Mouse (Mus musculus) stomach, embryonic 14.5 days (tissue): ENCODE data around the gene Wnt5b. TPM values are rescaled to one million over a fixed set of nuclear protein-coding genes. Genes with fewer than 3 reads are reported as not detected.

ENCODE experiments used
- ATAC-seq: fragments of 200-750 bp; cut with Nextera tagmentation; 2 replicates; pipeline ENCODE4 v1.8.0; 2017; ENCODE audit warnings: low read depth, moderate TSS enrichment; ENCODE audit not compliant: insufficient number of reproducible peaks, insufficient read depth, low FRiP score
- H3K27ac ChIP-seq: fragments of 300-500 bp; sonication (generic); 2 replicates; pipeline ENCODE4 v1.5.1; 2014; ENCODE audit warnings: mild to moderate bottlenecking, low read length, moderate library complexity, mixed read lengths
- H3K27me3 ChIP-seq: fragments of 300-500 bp; sonication (generic); 2 replicates; pipeline ENCODE4 v1.6.1; 2014; ENCODE audit warnings: low read length, control low read depth, mixed read lengths; ENCODE audit not compliant: control insufficient read depth, insufficient read depth
- H3K36me3 ChIP-seq: fragments of 300-500 bp; sonication (generic); 2 replicates; pipeline ENCODE4 v1.6.1; 2014; ENCODE audit warnings: mild to moderate bottlenecking, control low read depth, low read length, moderate library complexity, mixed read lengths; ENCODE audit not compliant: control insufficient read depth, insufficient read depth
- H3K4me1 ChIP-seq: fragments of 300-500 bp; sonication (generic); 2 replicates; pipeline ENCODE4 v1.6.1; 2014; ENCODE audit warnings: low read length, control low read depth, mixed read lengths; ENCODE audit not compliant: control insufficient read depth, insufficient read depth
- H3K4me2 ChIP-seq: fragments of 300-500 bp; sonication (generic); replicated peaks from 2 replicates; pipeline ENCODE4 v1.6.1; 2014; ENCODE audit warnings: low read depth, low read length, control low read depth
- H3K4me3 ChIP-seq: fragments of 300-500 bp; sonication (generic); 2 replicates; pipeline ENCODE4 v1.5.1; 2014; ENCODE audit warnings: low read depth, low read length, control low read depth
- H3K9ac ChIP-seq: fragments of 300-500 bp; sonication (generic); replicated peaks from 2 replicates; pipeline ENCODE4 v1.6.1; 2014; ENCODE audit warnings: low read depth, mild to moderate bottlenecking, control low read depth, low read length, moderate library complexity, mixed read lengths
- H3K9me3 ChIP-seq: fragments of 300-500 bp; sonication (generic); 2 replicates; pipeline ENCODE4 v1.6.1; 2016; ENCODE audit warnings: low read depth, low read length, control low read depth; ENCODE audit not compliant: control insufficient read depth
- WGBS: fragments of 180-500 bp; shearing (Covaris S2); extraction: QIAGEN DNeasy Blood & Tissue Kit; methylation state at CpG from one replicate; pipeline ENCODE4 v1.1.7; 2014; 5-methylcytosine and 5-hydroxymethylcytosine counted together
- polyA plus RNA-seq: library from polyadenylated mRNA; unstranded; fragments of >200 nt; fragmentation: Nextera tagmentation; extraction: Ambion mirVana; gene quantifications from 2 replicates; pipeline ENCODE4 v1.2.1, GENCODE M21; 2014

The Wnt5b gene
- polyA plus RNA-seq, 1 experiment from 2014 or later: 11.6 TPM

GRCm38 (mm10) chr6:119544518-119544864 lies 344 bp upstream of the Wnt5b start:
- 2% methylated on average over 14 of the region's 14 CpGs for WGBS
- no peaks in the 10 kb centered on the region for H3K27me3 ChIP-seq

GRCm38 (mm10) chr6:119543456-119543802 lies 718 bp downstream of the Wnt5b start:
- Histone ChIP-seq H3K27me3 (no peaks in the 10 kb centered on the region), H3K27ac (no peak overlapping the region), H3K4me2 (peak overlapping the region; percentile 87), H3K9me3 (no peaks in the 10 kb centered on the region), H3K4me1 (no peaks in the 10 kb centered on the region), H3K4me3 (peak overlapping the region; percentile 79), H3K36me3 (no peaks in the 10 kb centered on the region), H3K9ac (peak overlapping the region; percentile 61)
- 1% methylated on average over 29 of the region's 30 CpGs for WGBS
- ATAC-seq: no peak

More at GRCm38 (mm10) chr6:119544518-119544864, 344 bp upstream of the Wnt5b start:
- peak overlapping the region; percentile 61; the same call in 1 of the 2 replicates for H3K9ac ChIP-seq
- H3K9me3 ChIP-seq: no peaks in the 10 kb centered on the region
- H3K4me2 ChIP-seq: peak overlapping the region; percentile 87
- H3K4me1 ChIP-seq: no peaks in the 10 kb centered on the region
- H3K27ac ChIP-seq: no peak overlapping the region
- no peaks in the 10 kb centered on the region for H3K36me3 ChIP-seq
- peak; percentile 30; the same call in 1 of the 2 replicates for ATAC-seq
- H3K4me3 ChIP-seq: peak overlapping the region; percentile 79

GRCm38 (mm10) chr6:119535867-119536266 lies 8.3 kb downstream of the Wnt5b start:
- peaks cover 5% of the 10 kb centered on the region; the same call in 1 of the 2 replicates for H3K4me1 ChIP-seq
- ATAC-seq: no peak
- no peak overlapping the region for H3K4me2 ChIP-seq
- no peak overlapping the region for H3K4me3 ChIP-seq
- H3K27ac ChIP-seq: peak overlapping the region; percentile 23; the same call in 1 of the 2 replicates
- no peaks in the 10 kb centered on the region for H3K36me3 ChIP-seq
- no peak overlapping the region for H3K9ac ChIP-seq
- no peaks in the 10 kb centered on the region for H3K27me3 ChIP-seq
- WGBS: 66% methylated on average over 12 of the region's 12 CpGs
- no peaks in the 10 kb centered on the region for H3K9me3 ChIP-seq

- 66% methylated on average over 9 of the region's 9 CpGs for WGBS
- Histone ChIP-seq H3K9ac (no peak overlapping the region), H3K4me3 (no peak overlapping the region), H3K9me3 (no peaks in the 10 kb centered on the region), H3K27me3 (no peaks in the 10 kb centered on the region), H3K4me1 (peaks cover 5% of the 10 kb centered on the region; the same call in 1 of the 2 replicates), H3K4me2 (no peak overlapping the region), H3K36me3 (no peaks in the 10 kb centered on the region), H3K27ac (no peak overlapping the region)
- ATAC-seq: no peak
These were observed 10.9 kb downstream of the Wnt5b start for GRCm38 (mm10) chr6:119533170-119533709.

- Histone ChIP-seq H3K27me3 (no peaks in the 10 kb centered on the region), H3K27ac (no peak overlapping the region), H3K4me2 (no peak overlapping the region), H3K36me3 (no peaks in the 10 kb centered on the region), H3K9ac (no peak overlapping the region), H3K4me1 (no peaks in the 10 kb centered on the region), H3K9me3 (no peaks in the 10 kb centered on the region), H3K4me3 (no peak overlapping the region)
- WGBS: 90% methylated on average over 3 of the region's 3 CpGs
- ATAC-seq: no peak
These were observed 14.5 kb downstream of the Wnt5b start for GRCm38 (mm10) chr6:119529659-119530058.

- no peak overlapping the region for H3K9ac ChIP-seq
- H3K4me1 ChIP-seq: 0 out of 2 replicates have a peak, but pooled peaks cover 5% of the 10 kb centered on the region
- H3K27ac ChIP-seq: no peak overlapping the region
- no peak overlapping the region for H3K4me2 ChIP-seq
- no peaks in the 10 kb centered on the region for H3K27me3 ChIP-seq
- no peaks in the 10 kb centered on the region for H3K36me3 ChIP-seq
- 67% methylated on average over 5 of the region's 5 CpGs for WGBS
- ATAC-seq: no peak
- no peaks in the 10 kb centered on the region for H3K9me3 ChIP-seq
- H3K4me3 ChIP-seq: no peak overlapping the region
These were observed 17.6 kb downstream of the Wnt5b start for GRCm38 (mm10) chr6:119526498-119526897.

GRCm38 (mm10) chr6:119521931-119522391 lies 22.2 kb downstream of the Wnt5b start:
- ATAC-seq: no peak
- WGBS: 55% methylated on average over 3 of the region's 3 CpGs

GRCm38 (mm10) chr6:119521482-119521900 lies 22.7 kb downstream of the Wnt5b start:
- no peak overlapping the region for H3K4me3 ChIP-seq
- 89% methylated on average over 3 of the region's 3 CpGs for WGBS
- no peak overlapping the region for H3K27ac ChIP-seq
- no peaks in the 10 kb centered on the region for H3K36me3 ChIP-seq
- H3K4me2 ChIP-seq: no peak overlapping the region
- no peak for ATAC-seq
- no peaks in the 10 kb centered on the region for H3K27me3 ChIP-seq
- no peak overlapping the region for H3K9ac ChIP-seq
- H3K4me1 ChIP-seq: 0 out of 2 replicates have a peak, but pooled peaks cover 5% of the 10 kb centered on the region
- no peaks in the 10 kb centered on the region for H3K9me3 ChIP-seq

More at GRCm38 (mm10) chr6:119521931-119522391, 22.2 kb downstream of the Wnt5b start:
- H3K4me1 ChIP-seq: 0 out of 2 replicates have a peak, but pooled peaks cover 5% of the 10 kb centered on the region
- no peaks in the 10 kb centered on the region for H3K9me3 ChIP-seq
- no peaks in the 10 kb centered on the region for H3K27me3 ChIP-seq
- no peak overlapping the region for H3K4me3 ChIP-seq
- no peak overlapping the region for H3K9ac ChIP-seq
- no peak overlapping the region for H3K4me2 ChIP-seq
- no peaks in the 10 kb centered on the region for H3K36me3 ChIP-seq
- no peak overlapping the region for H3K27ac ChIP-seq

GRCm38 (mm10) chr6:119520731-119521130 lies 23.4 kb downstream of the Wnt5b start:
- no peak overlapping the region for H3K4me3 ChIP-seq
- ATAC-seq: no peak
- WGBS: 41% methylated on average over 9 of the region's 9 CpGs

More at GRCm38 (mm10) chr6:119520731-119521130, 23.4 kb downstream of the Wnt5b start:
- Histone ChIP-seq H3K27ac (no peak overlapping the region), H3K4me1 (0 out of 2 replicates have a peak, but pooled peaks cover 5% of the 10 kb centered on the region), H3K4me2 (no peak overlapping the region), H3K9ac (no peak overlapping the region), H3K36me3 (no peaks in the 10 kb centered on the region), H3K27me3 (no peaks in the 10 kb centered on the region), H3K9me3 (no peaks in the 10 kb centered on the region)
